Comparison of ENCODE assay signal across 12 mouse cellular contexts in genomic region chr16:29656901-29657300, GRCm38 (mm10).
DNase-seq lines count a peak whose midpoint lies in the region; ATAC-seq lines count a peak whose summit lies in the region.
"Had no signal": no experiment of that assay in that cellular context is flagged by ENCODE, and none has a peak within 500 bp of the region (broad histone marks: within the 10 kb centered on the region; RNA-seq: fewer than 3 reads in every experiment).

No protein-coding gene starts in this region.

- WGBS in hindbrain, embryonic 16.5 days = 28% methylated on average over 10 of the region's 10 CpGs
- WGBS in hindbrain, embryonic 11.5 days = 43% methylated on average over 10 of the region's 10 CpGs
- 44% methylated on average over 10 of the region's 10 CpGs for WGBS in midbrain, embryonic 12.5 days
- 32% methylated on average over 10 of the region's 10 CpGs for WGBS in midbrain, embryonic 15.5 days
- 68% methylated on average over 10 of the region's 10 CpGs for WGBS in heart, embryonic 11.5 days (ENCODE audit: insufficient replicate concordance)

- no peaks in the 10 kb centered on the region for H3K9me3 ChIP-seq in hindbrain, embryonic 16.5 days (ENCODE audit: control insufficient read depth, low read length)
- H3K9me3 ChIP-seq in hindbrain, embryonic 11.5 days (ENCODE audit: control insufficient read depth, low read length) = no peaks in the 10 kb centered on the region
- no peaks in the 10 kb centered on the region for H3K9me3 ChIP-seq in midbrain, embryonic 12.5 days
- no peaks in the 10 kb centered on the region for H3K9me3 ChIP-seq in midbrain, embryonic 15.5 days
- no peaks in the 10 kb centered on the region for H3K9me3 ChIP-seq in heart, embryonic 11.5 days (replicated peaks; ENCODE audit: control insufficient read depth, low read length)
- H3K9me3 ChIP-seq: embryonic facial prominence, embryonic 13.5 days; heart, embryonic 10.5 days; liver, embryonic 15.5 days had no signal

- intact Hi-C loops in left cerebral cortex, postnatal 4 days (cut with DNase I) = no loop called here

- no peak for ATAC-seq in hindbrain, embryonic 16.5 days
- no peak for ATAC-seq in hindbrain, embryonic 11.5 days (ENCODE audit: low FRiP score)
- ATAC-seq in midbrain, embryonic 12.5 days (ENCODE audit: low FRiP score, low read depth) = no peak
- no peak for ATAC-seq in midbrain, embryonic 15.5 days (replicated peaks)
- no peak for ATAC-seq in heart, embryonic 11.5 days (replicated peaks; ENCODE audit: insufficient number of reproducible peaks, low FRiP score, low TSS enrichment)

- H3K4me2 ChIP-seq in hindbrain, embryonic 16.5 days (ENCODE audit: low read length) = no peak overlapping the region; the same call in 1 of the 2 replicates
- no peak overlapping the region for H3K4me2 ChIP-seq in hindbrain, embryonic 11.5 days (replicated peaks; ENCODE audit: low read depth, low read length)
- H3K4me2 ChIP-seq in midbrain, embryonic 12.5 days (replicated peaks) = no peak overlapping the region
- no peak overlapping the region for H3K4me2 ChIP-seq in midbrain, embryonic 15.5 days
- H3K4me2 ChIP-seq in heart, embryonic 11.5 days = no peak overlapping the region

- peaks cover 7% of the 10 kb centered on the region for H3K27me3 ChIP-seq in hindbrain, embryonic 16.5 days (replicated peaks; ENCODE audit: control insufficient read depth, insufficient read depth, low read length)
- peaks cover 81% of the 10 kb centered on the region for H3K27me3 ChIP-seq in hindbrain, embryonic 11.5 days (ENCODE audit: control insufficient read depth, insufficient read depth, low read length)
- peaks cover 78% of the 10 kb centered on the region for H3K27me3 ChIP-seq in midbrain, embryonic 12.5 days
- H3K27me3 ChIP-seq in midbrain, embryonic 15.5 days (replicated peaks) = peaks cover 57% of the 10 kb centered on the region
- H3K27me3 ChIP-seq in heart, embryonic 11.5 days (ENCODE audit: control insufficient read depth, insufficient read depth, low read length) = no peaks in the 10 kb centered on the region
- H3K27me3 ChIP-seq: embryonic facial prominence, embryonic 13.5 days; liver, embryonic 15.5 days had no signal

- DNase-seq in cerebellum, postnatal 10 days = peak; percentile 49 to 67
- no peak for DNase-seq in cerebellum, adult 18-20 months
- no peak for DNase-seq in hindbrain, embryonic 11.5 days (ENCODE audit: low spot score)
- DNase-seq in left cerebral cortex, postnatal 4 days = peak; percentile 39

- no peak overlapping the region for H3K9ac ChIP-seq in hindbrain, embryonic 16.5 days (ENCODE audit: low read depth, low read length)
- H3K9ac ChIP-seq in hindbrain, embryonic 11.5 days (ENCODE audit: low read depth, low read length) = no peak overlapping the region
- no peak overlapping the region for H3K9ac ChIP-seq in midbrain, embryonic 12.5 days (replicated peaks)
- H3K9ac ChIP-seq in midbrain, embryonic 15.5 days = no peak overlapping the region
- H3K9ac ChIP-seq in heart, embryonic 11.5 days (ENCODE audit: low read depth, low read length) = no peak overlapping the region
- H3K9ac ChIP-seq: liver, embryonic 15.5 days had no signal

- peaks cover 4% of the 10 kb centered on the region for H3K4me1 ChIP-seq in hindbrain, embryonic 16.5 days (ENCODE audit: control insufficient read depth, insufficient read depth, low read depth, low read length)
- H3K4me1 ChIP-seq in hindbrain, embryonic 11.5 days (replicated peaks; ENCODE audit: control insufficient read depth, insufficient read depth, low read length) = 0 out of 2 replicates have a peak, but pooled peaks cover 2% of the 10 kb centered on the region
- peaks cover 28% of the 10 kb centered on the region for H3K4me1 ChIP-seq in midbrain, embryonic 12.5 days
- H3K4me1 ChIP-seq in midbrain, embryonic 15.5 days = peaks cover 19% of the 10 kb centered on the region
- H3K4me1 ChIP-seq in heart, embryonic 11.5 days (ENCODE audit: control insufficient read depth, insufficient read depth, low read length) = no peaks in the 10 kb centered on the region

- peak overlapping the region; percentile 51 for H3K27ac ChIP-seq in hindbrain, embryonic 16.5 days (ENCODE audit: low read depth, low read length)
- no peak overlapping the region for H3K27ac ChIP-seq in hindbrain, embryonic 11.5 days (ENCODE audit: low read depth, low read length)
- 0 out of 2 replicates have a peak overlapping the region, but pooled peaks have one; percentile 22 for H3K27ac ChIP-seq in midbrain, embryonic 12.5 days (replicated peaks)
- H3K27ac ChIP-seq in midbrain, embryonic 15.5 days = no peak overlapping the region
- no peak overlapping the region for H3K27ac ChIP-seq in heart, embryonic 11.5 days (ENCODE audit: low read depth, low read length)
- H3K27ac ChIP-seq: heart, embryonic 10.5 days; kidney, postnatal 0 days; liver, embryonic 15.5 days had no signal

- no peak overlapping the region for H3K4me3 ChIP-seq in hindbrain, embryonic 16.5 days (ENCODE audit: low read length)
- H3K4me3 ChIP-seq in hindbrain, embryonic 11.5 days (ENCODE audit: low read depth, low read length) = no peak overlapping the region
- no peak overlapping the region for H3K4me3 ChIP-seq in midbrain, embryonic 12.5 days
- no peak overlapping the region for H3K4me3 ChIP-seq in midbrain, embryonic 15.5 days
- no peak overlapping the region for H3K4me3 ChIP-seq in heart, embryonic 11.5 days (ENCODE audit: low read depth, low read length)
- H3K4me3 ChIP-seq: liver, embryonic 15.5 days had no signal

- H3K36me3 ChIP-seq in hindbrain, embryonic 16.5 days (ENCODE audit: control insufficient read depth, insufficient read depth, low read length) = peaks cover 3% of the 10 kb centered on the region; the same call in 1 of the 2 replicates
- no peaks in the 10 kb centered on the region for H3K36me3 ChIP-seq in hindbrain, embryonic 11.5 days (ENCODE audit: control insufficient read depth, insufficient read depth, low read length)
- peaks cover 4% of the 10 kb centered on the region; the same call in 1 of the 2 replicates for H3K36me3 ChIP-seq in midbrain, embryonic 12.5 days
- H3K36me3 ChIP-seq in midbrain, embryonic 15.5 days (replicated peaks) = peaks cover 4% of the 10 kb centered on the region; the same call in 1 of the 2 replicates
- H3K36me3 ChIP-seq in heart, embryonic 11.5 days (ENCODE audit: control insufficient read depth, insufficient read depth, low read length) = 0 out of 2 replicates have a peak, but pooled peaks cover 2% of the 10 kb centered on the region

Comparison
In these comparisons a context has a peak if more than half of its experiments do, and no peak if none do; other contexts are left out.
1. DNase-seq: peak in cerebellum, postnatal 10 days (2 of 2) and left cerebral cortex, postnatal 4 days (single experiment); none in cerebellum, adult 18-20 months (0 of 2) and hindbrain, embryonic 11.5 days (single experiment).
2. H3K27ac ChIP-seq: peak in hindbrain, embryonic 16.5 days (single experiment) and midbrain, embryonic 12.5 days (single experiment); none in hindbrain, embryonic 11.5 days (single experiment), midbrain, embryonic 15.5 days (single experiment) and heart, embryonic 11.5 days (single experiment).